Mouse (Mus musculus) neural tube, embryonic 12.5 days (tissue): ENCODE measurements around the gene Slc16a13. TPM values are rescaled to one million over a fixed set of nuclear protein-coding genes. Genes with fewer than 3 reads are reported as not detected.
"Not testable (repeated sequence)": the region's sequence is repeated elsewhere in the genome, so short reads cannot be mapped to it uniquely, and the experiment has no call there.

ENCODE experiments used
- ATAC-seq: fragments of 200-750 bp; cut with Nextera tagmentation; 2 replicates; pipeline ENCODE4 v1.8.0; 2017; ENCODE audit warnings: low read depth, mild to moderate bottlenecking, moderate TSS enrichment, moderate library complexity; ENCODE audit not compliant: low FRiP score
- H3K27ac ChIP-seq: fragments of 300-500 bp; sonication (generic); 2 replicates; pipeline ENCODE4 v1.5.1; 2016
- H3K27me3 ChIP-seq: fragments of 300-500 bp; sonication (generic); replicated peaks from 2 replicates; pipeline ENCODE4 v1.6.1; 2016; ENCODE audit warnings: mild to moderate bottlenecking
- H3K36me3 ChIP-seq: fragments of 300-500 bp; sonication (generic); 2 replicates; pipeline ENCODE4 v1.6.1; 2016; ENCODE audit warnings: mild to moderate bottlenecking
- H3K4me1 ChIP-seq: fragments of 300-500 bp; sonication (generic); 2 replicates; pipeline ENCODE4 v1.6.1; 2016
- H3K4me2 ChIP-seq: fragments of 300-500 bp; sonication (generic); replicated peaks from 2 replicates; pipeline ENCODE4 v1.6.1; 2016; ENCODE audit warnings: mild to moderate bottlenecking
- H3K4me3 ChIP-seq: fragments of 300-500 bp; sonication (generic); 2 replicates; pipeline ENCODE4 v1.5.1; 2016
- H3K9ac ChIP-seq: fragments of 300-500 bp; sonication (generic); 2 replicates; pipeline ENCODE4 v1.6.1; 2016; ENCODE audit warnings: mild to moderate bottlenecking
- H3K9me3 ChIP-seq: fragments of 300-500 bp; sonication (generic); 2 replicates; pipeline ENCODE4 v1.6.1; 2016; ENCODE audit warnings: mild to moderate bottlenecking
- WGBS: fragments of 180-500 bp; shearing (Covaris S2); methylation state at CpG from one replicate; pipeline ENCODE4 v1.1.7; 2016; 5-methylcytosine and 5-hydroxymethylcytosine counted together
- polyA plus RNA-seq: library from polyadenylated mRNA; unstranded; fragments of >200 nt; fragmentation: Nextera tagmentation; extraction: Ambion mirVana; gene quantifications from 2 replicates; pipeline ENCODE4 v1.2.1, GENCODE M21; 2016

Slc16a13 gene
- polyA plus RNA-seq, 1 experiment from 2014 or later = 16.3 TPM

- H3K4me1 ChIP-seq = no peaks in the 10 kb centered on the region
- no peaks in the 10 kb centered on the region for H3K27me3 ChIP-seq
- H3K4me2 ChIP-seq = no peak overlapping the region
- H3K4me3 ChIP-seq = no peak overlapping the region
- 47% methylated on average over 14 of the region's 14 CpGs for WGBS
- H3K9me3 ChIP-seq = no peaks in the 10 kb centered on the region
- H3K9ac ChIP-seq = no peak overlapping the region
- H3K36me3 ChIP-seq = no peaks in the 10 kb centered on the region
- ATAC-seq = no peak
- H3K27ac ChIP-seq = no peak overlapping the region
Measured at GRCm38 (mm10) chr11:70179401-70179800, 41.5 kb downstream of the Slc16a13 start.

GRCm38 (mm10) chr11:70178756-70179155 lies 42.1 kb downstream of the Slc16a13 start:
- Histone ChIP-seq H3K9ac (no peak overlapping the region), H3K27me3 (no peaks in the 10 kb centered on the region), H3K4me2 (no peak overlapping the region), H3K4me3 (no peak overlapping the region), H3K27ac (no peak overlapping the region), H3K9me3 (no peaks in the 10 kb centered on the region), H3K4me1 (no peaks in the 10 kb centered on the region), H3K36me3 (no peaks in the 10 kb centered on the region)
- WGBS = 84% methylated on average over 11 of the region's 11 CpGs
- no peak for ATAC-seq

DNA sequence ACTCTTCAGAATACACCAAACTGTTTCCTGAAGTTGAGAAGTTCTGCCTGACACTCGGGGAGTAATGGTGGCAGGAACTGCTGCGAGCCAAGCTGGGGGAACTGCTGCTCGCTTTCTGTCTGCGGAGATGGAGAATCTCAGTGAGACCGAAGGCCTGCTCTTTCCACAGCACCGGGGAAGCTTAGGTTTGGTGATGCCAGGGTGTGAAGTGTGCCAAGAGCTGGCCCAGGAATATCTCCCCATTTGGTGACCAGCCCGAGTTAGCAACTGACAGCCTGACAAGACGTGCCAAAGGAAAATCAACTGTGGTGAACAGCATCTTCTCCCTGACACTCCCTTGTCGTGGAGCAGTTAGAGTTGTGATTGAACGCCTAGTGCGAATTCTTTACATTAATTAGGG lies 42.6 kb downstream of the Slc16a13 start:
- Histone ChIP-seq H3K27me3 (no peaks in the 10 kb centered on the region), H3K36me3 (no peaks in the 10 kb centered on the region), H3K27ac (no peak overlapping the region), H3K4me3 (no peak overlapping the region), H3K9ac (no peak overlapping the region), H3K4me1 (no peaks in the 10 kb centered on the region), H3K9me3 (no peaks in the 10 kb centered on the region), H3K4me2 (no peak overlapping the region)
- ATAC-seq = no peak
- WGBS = 88% methylated on average over 11 of the region's 11 CpGs

GRCm38 (mm10) chr11:70177647-70178046 lies 43.2 kb downstream of the Slc16a13 start:
- Histone ChIP-seq H3K36me3 (no peaks in the 10 kb centered on the region), H3K4me3 (no peak overlapping the region), H3K27me3 (no peaks in the 10 kb centered on the region), H3K9ac (no peak overlapping the region), H3K27ac (no peak overlapping the region), H3K4me1 (no peaks in the 10 kb centered on the region), H3K4me2 (no peak overlapping the region), H3K9me3 (no peaks in the 10 kb centered on the region)
- 74% methylated on average over 8 of the region's 8 CpGs for WGBS
- no peak for ATAC-seq

DNA sequence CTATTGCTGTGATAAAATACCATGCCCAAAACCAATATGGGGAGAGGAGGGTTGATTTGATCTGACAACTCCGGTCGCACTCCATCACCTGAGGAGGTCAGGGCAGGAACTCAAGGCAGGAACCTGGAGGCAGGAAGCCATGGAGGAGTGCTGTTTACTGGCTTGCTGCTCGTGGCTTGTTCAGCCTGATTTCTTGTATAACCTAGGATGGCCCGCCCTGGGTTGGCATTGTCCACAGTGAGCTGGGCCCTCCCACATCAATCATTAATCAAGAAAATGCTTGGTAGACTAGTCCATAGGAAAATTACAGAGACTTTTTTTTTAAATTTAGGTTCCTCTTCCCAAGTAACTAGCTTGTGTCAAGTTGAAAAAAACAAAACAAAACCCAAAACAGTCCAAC lies 46.4 kb downstream of the Slc16a13 start:
- Histone ChIP-seq H3K4me2 (no peak overlapping the region), H3K4me3 (no peak overlapping the region), H3K4me1 (no peaks in the 10 kb centered on the region), H3K36me3 (no peaks in the 10 kb centered on the region), H3K9me3 (no peaks in the 10 kb centered on the region), H3K27ac (no peak overlapping the region), H3K27me3 (no peaks in the 10 kb centered on the region), H3K9ac (no peak overlapping the region)
- no peak for ATAC-seq
- WGBS = 83% methylated on average over 4 of the region's 4 CpGs

DNA sequence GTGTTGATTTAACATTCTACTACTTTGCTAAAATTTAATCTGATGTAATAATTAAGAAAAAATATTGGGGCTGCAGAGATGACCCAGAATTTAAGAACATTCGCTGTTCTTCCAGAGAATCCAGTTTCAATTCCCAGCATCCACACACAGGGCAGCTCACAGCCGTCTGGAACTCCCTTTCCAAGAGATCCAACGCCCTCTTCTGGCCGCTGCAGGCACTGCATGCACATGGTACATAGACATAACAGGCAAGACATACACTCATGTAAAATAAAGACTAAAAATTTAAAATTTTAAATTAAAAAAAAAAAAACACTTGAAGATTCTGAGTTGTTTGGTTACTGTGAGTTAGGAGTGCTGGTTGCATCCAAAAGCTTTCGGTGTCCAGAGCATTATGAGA lies 48.6 kb downstream of the Slc16a13 start:
- Histone ChIP-seq H3K27ac (no peak overlapping the region), H3K4me1 (no peaks in the 10 kb centered on the region), H3K9me3 (no peaks in the 10 kb centered on the region), H3K9ac (no peak overlapping the region), H3K4me2 (no peak overlapping the region), H3K4me3 (no peak overlapping the region), H3K36me3 (no peaks in the 10 kb centered on the region), H3K27me3 (no peaks in the 10 kb centered on the region)
- 59% methylated on average over 5 of the region's 5 CpGs for whole genome bisulfite sequencing
- no peak for ATAC-seq

DNA sequence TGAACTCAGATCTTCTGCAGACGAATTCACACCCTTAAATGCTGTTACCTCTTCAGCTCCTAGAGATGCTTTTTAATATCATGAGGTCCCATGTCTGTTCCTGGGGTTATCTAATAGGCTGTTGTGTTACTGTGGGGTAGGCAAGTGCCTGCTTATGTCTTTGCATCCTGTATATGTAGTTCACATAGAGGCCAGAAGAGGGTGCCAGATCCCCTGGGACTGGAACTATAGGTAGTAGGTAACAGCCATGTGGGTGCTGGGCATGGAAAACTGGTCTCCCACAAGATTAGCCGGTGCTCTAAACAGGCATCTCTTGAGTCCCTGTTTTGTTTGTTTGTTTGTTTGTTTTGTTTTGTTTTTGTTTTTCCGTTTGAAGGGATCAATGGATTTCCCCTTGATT lies 49.0 kb downstream of the Slc16a13 start:
- 55% methylated on average over 3 of the region's 3 CpGs for WGBS
- no peak for ATAC-seq

DNA sequence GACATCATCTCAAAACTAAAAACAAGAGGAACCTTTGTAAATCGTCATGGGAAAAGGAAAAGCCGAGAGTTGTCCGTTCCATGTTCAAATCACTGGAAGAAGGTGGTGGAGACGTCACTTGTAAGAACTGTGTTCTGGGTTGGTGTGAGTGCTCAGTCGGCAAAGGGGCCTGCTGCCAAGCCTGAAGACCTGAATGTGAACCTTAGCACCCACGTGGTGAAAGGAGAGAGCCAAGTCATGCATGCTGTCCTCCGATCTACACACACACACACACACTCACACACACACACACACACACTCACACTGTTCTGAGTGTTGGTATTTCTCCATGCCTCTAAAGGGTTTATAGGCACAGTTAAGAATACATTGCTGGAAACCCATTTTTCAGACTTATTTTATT lies 49.7 kb downstream of the Slc16a13 start:
- ATAC-seq = no peak
- Histone ChIP-seq H3K9me3 (no peaks in the 10 kb centered on the region), H3K36me3 (no peaks in the 10 kb centered on the region), H3K4me1 (no peaks in the 10 kb centered on the region), H3K4me3 (no peak overlapping the region), H3K27ac (no peak overlapping the region), H3K27me3 (no peaks in the 10 kb centered on the region), H3K9ac (no peak overlapping the region), H3K4me2 (no peak overlapping the region)
- 84% methylated on average over 7 of the region's 7 CpGs for WGBS

More for the DNA sequence above, 49.0 kb downstream of the Slc16a13 start:
- H3K4me3 ChIP-seq = no peak overlapping the region
- H3K9ac ChIP-seq = no peak overlapping the region
- no peaks in the 10 kb centered on the region for H3K4me1 ChIP-seq
- no peaks in the 10 kb centered on the region for H3K27me3 ChIP-seq
- H3K36me3 ChIP-seq = no peaks in the 10 kb centered on the region
- H3K27ac ChIP-seq = no peak overlapping the region
- no peaks in the 10 kb centered on the region for H3K9me3 ChIP-seq
- H3K4me2 ChIP-seq = no peak overlapping the region

DNA sequence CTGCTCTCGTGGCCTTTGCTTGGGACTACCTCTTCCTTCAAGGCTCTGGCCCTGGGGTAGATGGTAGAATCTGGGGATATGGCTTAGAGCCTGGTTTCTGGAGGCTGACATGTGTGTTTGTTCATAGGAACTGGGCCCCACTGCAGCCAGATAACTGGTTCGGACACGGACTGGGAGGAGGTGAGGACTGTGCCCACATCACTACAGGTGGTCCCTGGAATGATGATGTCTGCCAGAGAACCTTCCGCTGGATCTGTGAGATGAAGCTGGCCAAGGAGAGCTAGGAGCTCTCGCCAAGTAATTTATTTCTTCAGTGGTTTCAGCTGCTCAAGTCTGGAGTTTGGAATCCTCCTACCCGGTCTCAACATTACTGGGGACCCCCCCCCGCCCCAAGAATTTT lies 50.6 kb downstream of the Slc16a13 start:
- no peak overlapping the region for H3K4me2 ChIP-seq
- no peak for ATAC-seq
- 86% methylated on average over 7 of the region's 7 CpGs for WGBS
- H3K36me3 ChIP-seq = no peaks in the 10 kb centered on the region
- no peaks in the 10 kb centered on the region for H3K4me1 ChIP-seq
- no peak overlapping the region for H3K9ac ChIP-seq
- H3K9me3 ChIP-seq = no peaks in the 10 kb centered on the region
- H3K27me3 ChIP-seq = no peaks in the 10 kb centered on the region
- H3K4me3 ChIP-seq = no peak overlapping the region
- no peak overlapping the region for H3K27ac ChIP-seq

GRCm38 (mm10) chr11:70169471-70169870 lies 51.4 kb downstream of the Slc16a13 start:
- ATAC-seq, H3K4me2 ChIP-seq, H3K9ac ChIP-seq, H3K27me3 ChIP-seq, H3K4me1 ChIP-seq, H3K9me3 ChIP-seq, H3K4me3 ChIP-seq, H3K36me3 ChIP-seq, H3K27ac ChIP-seq: not testable (repeated sequence)
- WGBS = 94% methylated on average over 7 of the region's 7 CpGs

DNA sequence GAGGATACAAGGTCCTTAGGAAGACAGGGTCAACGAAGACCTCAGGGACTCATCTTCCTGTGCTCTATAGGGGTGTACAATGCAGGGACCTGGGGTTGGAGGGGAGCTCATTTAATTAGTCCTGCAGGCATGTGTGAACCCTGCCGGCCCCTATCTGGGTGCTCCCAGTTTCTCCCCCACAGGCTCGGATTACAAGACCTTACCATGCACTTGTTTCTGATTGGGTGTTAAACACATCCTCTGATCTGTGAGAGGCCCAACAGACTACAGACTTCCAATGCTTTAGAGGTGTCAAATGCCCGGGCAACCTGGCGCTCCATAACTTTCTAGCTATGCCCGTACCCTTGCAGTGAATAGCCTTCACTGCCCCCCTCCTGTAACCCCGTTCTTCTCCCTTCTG lies 52.7 kb downstream of the Slc16a13 start:
- Histone ChIP-seq H3K27ac (no peak overlapping the region), H3K27me3 (no peaks in the 10 kb centered on the region), H3K9ac (no peak overlapping the region), H3K4me3 (no peak overlapping the region), H3K36me3 (no peaks in the 10 kb centered on the region), H3K4me2 (no peak overlapping the region), H3K4me1 (no peaks in the 10 kb centered on the region), H3K9me3 (no peaks in the 10 kb centered on the region)
- WGBS = 69% methylated on average over 7 of the region's 7 CpGs
- no peak for ATAC-seq
